Mouse (Mus musculus): ENCODE measurements around the gene Zfp663.

The Zfp663 gene

GRCm38 (mm10) chr2:165368496-165368895, at the start of gene Zfp663:
Gene Zfp663 (minus strand): TSS chr2:165368729.
- DNase-seq (ENCODE audit: low spot score) = no peak

GRCm38 (mm10) chr2:165417291-165417690, 48.8 kb upstream of the Zfp663 start:
- DNase-seq (ENCODE audit: low spot score) = no peak

GRCm38 (mm10) chr2:165415795-165416194, 47.3 kb upstream of the Zfp663 start:
- no peak for DNase-seq (ENCODE audit: low spot score)

- no peak for DNase-seq (ENCODE audit: low spot score)
Observed at GRCm38 (mm10) chr2:165415141-165415721, 46.7 kb upstream of the Zfp663 start.

GRCm38 (mm10) chr2:165414321-165414720, 45.8 kb upstream of the Zfp663 start:
- no peak for DNase-seq (ENCODE audit: low spot score)

- DNase-seq (ENCODE audit: low spot score) = no peak
Observed at GRCm38 (mm10) chr2:165413884-165414283, 45.4 kb upstream of the Zfp663 start.

- peak; percentile 68 for DNase-seq (ENCODE audit: low spot score)
Observed at GRCm38 (mm10) chr2:165407700-165408301, 39.3 kb upstream of the Zfp663 start.

- DNase-seq (ENCODE audit: low spot score) = no peak
Observed at GRCm38 (mm10) chr2:165405351-165405750, 36.8 kb upstream of the Zfp663 start.

- no peak for DNase-seq (ENCODE audit: low spot score)
Observed at GRCm38 (mm10) chr2:165404951-165405350, 36.4 kb upstream of the Zfp663 start.

GRCm38 (mm10) chr2:165398164-165398785, 29.7 kb upstream of the Zfp663 start:
- no peak for DNase-seq (ENCODE audit: low spot score)

- no peak for DNase-seq (ENCODE audit: low spot score)
Observed at GRCm38 (mm10) chr2:165397502-165398163, 29.1 kb upstream of the Zfp663 start.

- no peak for DNase-seq (ENCODE audit: low spot score)
Observed at GRCm38 (mm10) chr2:165396831-165397501, 28.4 kb upstream of the Zfp663 start.

GRCm38 (mm10) chr2:165392156-165392555, 23.6 kb upstream of the Zfp663 start:
- no peak for DNase-seq (ENCODE audit: low spot score)

- peak; percentile 17 for DNase-seq (ENCODE audit: low spot score)
Observed at GRCm38 (mm10) chr2:165391561-165391960, 23.0 kb upstream of the Zfp663 start.

- DNase-seq (ENCODE audit: low spot score) = no peak
Observed at GRCm38 (mm10) chr2:165389299-165389952, 20.9 kb upstream of the Zfp663 start.

GRCm38 (mm10) chr2:165387844-165388495, 19.4 kb upstream of the Zfp663 start, which contains the start of gene Zfp334:
Gene Zfp334 (minus strand): TSS chr2:165388259.
- DNase-seq (ENCODE audit: low spot score) = peak; percentile 93

GRCm38 (mm10) chr2:165387370-165387769, 18.8 kb upstream of the Zfp663 start:
- DNase-seq (ENCODE audit: low spot score) = no peak

- no peak for DNase-seq (ENCODE audit: low spot score)
Observed at GRCm38 (mm10) chr2:165380050-165380449, 11.5 kb upstream of the Zfp663 start.

- no peak for DNase-seq (ENCODE audit: low spot score)
Observed at GRCm38 (mm10) chr2:165376001-165376400, 7.5 kb upstream of the Zfp663 start.

GRCm38 (mm10) chr2:165375478-165375877, 6.9 kb upstream of the Zfp663 start:
- no peak for DNase-seq (ENCODE audit: low spot score)

- DNase-seq (ENCODE audit: low spot score) = no peak
Observed at GRCm38 (mm10) chr2:165371066-165371465, 2.5 kb upstream of the Zfp663 start.

All from urinary bladder, postnatal 25 days (tissue).